Mouse (Mus musculus): ENCODE data around the gene 1700028K03Rik.
A peak's percentile ranks its signal among the peaks of the same experiment; 100 is the strongest.

1700028K03Rik gene

GRCm38 (mm10) chr5:107545927-107546326, 11.4 kb downstream of the 1700028K03Rik start:
- no peak for DNase-seq

- no peak for DNase-seq
These were observed 13.4 kb downstream of the 1700028K03Rik start for GRCm38 (mm10) chr5:107547955-107548354.

- DNase-seq = no peak
These were observed 13.9 kb downstream of the 1700028K03Rik start for GRCm38 (mm10) chr5:107548444-107548843.

DNA sequence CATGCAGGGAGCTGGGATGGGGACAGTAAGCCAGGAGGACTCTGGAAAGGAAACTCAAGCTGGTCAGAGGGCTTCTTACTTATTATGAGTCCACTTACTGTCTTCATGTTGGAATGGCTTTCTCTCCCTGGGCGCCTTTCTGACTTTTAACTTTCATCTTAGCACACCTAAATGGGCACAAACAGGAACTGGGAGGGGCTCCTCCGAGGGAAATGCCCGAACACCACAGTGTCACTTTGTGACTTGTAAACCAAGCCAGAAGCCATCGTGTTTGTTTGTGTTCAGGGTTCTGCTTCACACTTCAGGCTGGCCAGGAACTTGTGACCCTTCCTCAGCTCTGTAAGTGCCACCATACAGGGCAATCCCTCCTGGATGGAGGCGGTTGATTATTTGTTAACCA, 19.8 kb downstream of the 1700028K03Rik start:
- DNase-seq = no peak

GRCm38 (mm10) chr5:107556969-107557368, 22.5 kb downstream of the 1700028K03Rik start:
- DNase-seq = no peak

DNA sequence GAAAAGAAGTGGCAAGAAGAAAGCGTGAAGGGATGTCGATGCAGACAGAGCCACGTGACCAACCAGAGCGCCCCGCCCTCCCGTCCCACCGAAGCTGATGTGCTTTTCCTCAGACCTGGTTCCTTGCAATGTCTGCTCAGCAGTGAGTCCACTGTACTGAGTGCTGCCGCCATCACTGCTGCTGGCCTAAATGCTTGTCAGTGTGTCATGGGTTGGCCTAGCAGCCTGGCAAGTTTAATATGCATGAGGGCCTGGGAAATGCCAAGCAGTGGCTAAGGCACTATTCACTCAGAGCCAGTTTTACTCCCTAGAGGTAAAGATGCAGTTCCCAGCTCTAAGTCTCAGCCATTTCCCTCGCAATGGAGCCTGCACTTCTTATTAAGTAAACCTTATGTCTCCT, 34.6 kb downstream of the 1700028K03Rik start:
- peak; percentile 9 for DNase-seq

DNA sequence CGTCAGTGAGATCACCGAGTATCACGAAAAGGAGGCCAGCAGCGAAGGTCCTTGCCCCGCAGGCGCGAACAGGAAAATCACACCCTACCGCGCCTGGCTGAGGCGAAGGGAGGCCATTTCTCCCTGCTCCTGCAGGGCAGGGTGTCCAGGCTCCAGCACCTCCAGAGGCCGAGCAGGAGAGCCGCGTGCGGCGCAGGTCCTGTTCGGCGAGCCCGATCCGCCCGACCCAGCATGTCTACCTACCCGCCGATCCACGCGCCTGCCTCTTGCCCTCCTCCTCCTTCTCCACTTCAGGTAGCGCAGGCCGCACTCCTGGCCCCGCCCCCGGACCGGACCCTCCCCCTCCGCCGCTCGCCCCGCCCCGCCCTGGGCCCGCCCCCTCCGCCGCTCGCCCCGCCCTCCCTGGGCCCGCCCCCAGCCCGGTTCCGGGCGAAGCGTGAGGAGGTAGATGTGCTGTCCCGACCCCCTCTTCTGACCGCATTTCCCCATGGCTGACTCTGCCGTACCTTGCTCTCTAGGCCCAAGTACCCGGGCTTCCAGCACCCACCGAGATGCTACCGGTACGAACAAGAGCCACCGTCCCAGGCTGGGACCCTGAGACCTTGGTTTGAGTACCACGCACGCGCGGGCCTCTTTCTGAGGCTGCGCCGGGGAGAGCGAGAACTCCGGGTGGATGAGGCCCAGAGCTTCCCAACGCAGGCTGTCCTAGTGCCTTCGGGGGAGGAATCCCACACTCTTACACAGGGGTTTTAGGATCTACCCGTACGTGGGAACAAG, 63.0 kb downstream of the 1700028K03Rik start, which contains the start of the genes Rpap2 and Glmn:
TSS of gene Rpap2 (plus strand) at position 73 of the 777 bp plus-strand sequence.
TSS of gene Glmn (minus strand) at position 588 of the 777 bp plus-strand sequence.
- peak; percentile 82 for DNase-seq

DNA sequence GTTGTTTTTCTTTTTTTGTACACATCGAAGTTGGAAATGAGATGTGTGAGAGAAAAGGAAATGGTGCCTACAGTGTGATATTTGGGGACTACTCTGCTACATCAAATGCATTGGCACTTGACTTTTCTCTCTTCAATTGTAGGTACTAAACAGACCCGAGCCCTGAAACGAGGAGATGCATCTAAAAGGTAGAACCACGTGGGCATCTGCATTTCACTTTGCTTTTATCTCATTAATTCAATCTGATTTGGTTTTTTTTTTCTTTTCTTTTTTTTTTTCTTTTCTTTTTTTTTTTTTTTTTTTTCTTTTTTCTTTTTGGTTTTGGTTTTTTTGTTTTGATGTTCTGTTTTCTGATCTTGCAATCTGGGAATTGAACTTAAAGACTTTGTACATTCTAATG, 63.9 kb downstream of the 1700028K03Rik start:
- DNase-seq = no peak

Measured in right cerebral cortex, postnatal 4 days (tissue).